Mouse (Mus musculus) small intestine, adult 2 months (tissue): Measurements from ENCODE around the gene Wfikkn2. TPM values are rescaled to one million over a fixed set of nuclear protein-coding genes. Genes with fewer than 3 reads are reported as not detected.

Experiments
- H3K27ac ChIP-seq: fragments of 200-500 bp; 2 replicates; pipeline ENCODE4 v1.5.1; 2012; ENCODE audit warnings: low read depth, low read length, control low read depth, inconsistent platforms; ENCODE audit not compliant: insufficient read depth
- H3K27me3 ChIP-seq: fragments of 200-500 bp; 2 replicates; pipeline ENCODE4 v1.6.1; 2012; ENCODE audit warnings: mild to moderate bottlenecking, moderate library complexity, low read length, inconsistent platforms; ENCODE audit not compliant: control insufficient read depth, insufficient read depth
- H3K36me3 ChIP-seq: fragments of 200-500 bp; 2 replicates; pipeline ENCODE4 v1.6.1; 2012; ENCODE audit warnings: mild to moderate bottlenecking, low read length, control low read depth, inconsistent platforms; ENCODE audit not compliant: control insufficient read depth, insufficient read depth
- H3K4me1 ChIP-seq: fragments of 200-500 bp; 2 replicates; pipeline ENCODE4 v1.6.1; 2012; ENCODE audit warnings: low read length, inconsistent platforms, mixed read lengths; ENCODE audit not compliant: control insufficient read depth, insufficient read depth, insufficient read length
- H3K4me3 ChIP-seq: fragments of 200-500 bp; 2 replicates; pipeline ENCODE4 v1.5.1; 2012; ENCODE audit warnings: low read depth, mild to moderate bottlenecking, control low read depth, inconsistent platforms, low read length, moderate library complexity
- CTCF ChIP-seq: fragments of 200-500 bp; IDR thresholded peaks from 2 replicates; pipeline ENCODE4 v1.5.1; 2012; ENCODE audit warnings: low read depth, mild to moderate bottlenecking, control low read depth, inconsistent platforms, low read length, moderate library complexity, mixed read lengths; ENCODE audit not compliant: insufficient replicate concordance, insufficient read length; ENCODE audit errors: extremely low read depth
- POLR2A ChIP-seq: fragments of 200-500 bp; IDR thresholded peaks from 2 replicates; pipeline ENCODE4 v1.6.1; 2012; ENCODE audit warnings: low read depth, mild to moderate bottlenecking, control low read depth, inconsistent platforms, low read length, moderate library complexity
- WGBS: fragments of 180-500 bp; shearing (Covaris S2); methylation state at CpG from one replicate; pipeline ENCODE4 v1.1.7; 2018; 5-methylcytosine and 5-hydroxymethylcytosine counted together
- polyA plus RNA-seq: library from polyadenylated mRNA; depleted of rRNA; stranded (reverse); fragments of >200 nt; gene quantifications from 2 replicates; pipeline ENCODE4 v1.2.3, GENCODE M21; 2012

Gene Wfikkn2
- polyA plus RNA-seq, 1 experiment, result 0.82 TPM

- WGBS, result 27% methylated on average over 5 of the region's 5 CpGs
- Histone ChIP-seq H3K36me3 (no peaks in the 10 kb centered on the region), H3K27me3 (no peaks in the 10 kb centered on the region), H3K4me3 (no peak overlapping the region), H3K27ac (peak overlapping the region; percentile 86), H3K4me1 (peaks cover 27% of the 10 kb centered on the region)
- TF ChIP-seq CTCF (no peak), POLR2A (no peak)
Observed at GRCm38 (mm10) chr11:94202106-94202505, 43.7 kb downstream of the Wfikkn2 start.

- WGBS, result 68% methylated on average over 4 of the region's 4 CpGs
- H3K4me3 ChIP-seq, result no peak overlapping the region
- no peaks in the 10 kb centered on the region for H3K27me3 ChIP-seq
- no peak overlapping the region; the same call in 1 of the 2 replicates for H3K27ac ChIP-seq
- peaks cover 38% of the 10 kb centered on the region for H3K4me1 ChIP-seq
- TF ChIP-seq CTCF (no peak), POLR2A (no peak)
- H3K36me3 ChIP-seq, result no peaks in the 10 kb centered on the region
Observed at GRCm38 (mm10) chr11:94200422-94200821, 45.4 kb downstream of the Wfikkn2 start.

GRCm38 (mm10) chr11:94199771-94200170, 46.0 kb downstream of the Wfikkn2 start:
- peaks cover 43% of the 10 kb centered on the region for H3K4me1 ChIP-seq
- H3K27ac ChIP-seq, result peak overlapping the region; percentile 43; the same call in 1 of the 2 replicates
- 87% methylated on average over 2 of the region's 2 CpGs for WGBS
- H3K36me3 ChIP-seq, result no peaks in the 10 kb centered on the region
- TF ChIP-seq POLR2A (no peak), CTCF (no peak)
- no peaks in the 10 kb centered on the region for H3K27me3 ChIP-seq
- no peak overlapping the region for H3K4me3 ChIP-seq

- Histone ChIP-seq H3K27ac (peak overlapping the region; percentile 94), H3K4me3 (no peak overlapping the region), H3K27me3 (no peaks in the 10 kb centered on the region), H3K36me3 (no peaks in the 10 kb centered on the region), H3K4me1 (peaks cover 55% of the 10 kb centered on the region)
- whole genome bisulfite sequencing, result 56% methylated on average over 7 of the region's 7 CpGs
- TF ChIP-seq CTCF, result no peak
- TF ChIP-seq POLR2A, result no peak
Observed at GRCm38 (mm10) chr11:94198405-94199146, 47.2 kb downstream of the Wfikkn2 start.

GRCm38 (mm10) chr11:94196311-94196710, 49.5 kb downstream of the Wfikkn2 start:
- Histone ChIP-seq H3K4me3 (no peak overlapping the region), H3K27ac (peak overlapping the region; percentile 94; the same call in 1 of the 2 replicates), H3K27me3 (no peaks in the 10 kb centered on the region), H3K36me3 (no peaks in the 10 kb centered on the region), H3K4me1 (peaks cover 53% of the 10 kb centered on the region)
- WGBS, result 31% methylated on average over 3 of the region's 3 CpGs
- no peak for TF ChIP-seq CTCF
- no peak for TF ChIP-seq POLR2A

GRCm38 (mm10) chr11:94193109-94193508, 52.7 kb downstream of the Wfikkn2 start:
- H3K4me1 ChIP-seq, result peaks cover 43% of the 10 kb centered on the region
- peak; percentile 16; the same call in 1 of the 2 replicates for TF ChIP-seq POLR2A
- TF ChIP-seq CTCF, result no peak
- no peaks in the 10 kb centered on the region for H3K36me3 ChIP-seq
- 29% methylated on average over 2 of the region's 2 CpGs for WGBS
- H3K27ac ChIP-seq, result peak overlapping the region; percentile 83
- H3K27me3 ChIP-seq, result no peaks in the 10 kb centered on the region
- H3K4me3 ChIP-seq, result no peak overlapping the region

GRCm38 (mm10) chr11:94190665-94191064, 55.1 kb downstream of the Wfikkn2 start:
- WGBS, result 75% methylated on average over 5 of the region's 5 CpGs
- H3K4me3 ChIP-seq, result no peak overlapping the region
- no peaks in the 10 kb centered on the region for H3K36me3 ChIP-seq
- H3K4me1 ChIP-seq, result peaks cover 31% of the 10 kb centered on the region
- no peaks in the 10 kb centered on the region for H3K27me3 ChIP-seq
- TF ChIP-seq CTCF (no peak), POLR2A (no peak)
- no peak overlapping the region for H3K27ac ChIP-seq
